Mouse (Mus musculus) cortical plate, adult 2 months (tissue): ENCODE measurements around the gene Napa. TPM values are rescaled to one million over a fixed set of nuclear protein-coding genes. Genes with fewer than 3 reads are reported as not detected.

Experiments used
- H3K27ac ChIP-seq: fragments of 200-500 bp; 2 replicates; pipeline ENCODE4 v1.5.1; 2012; ENCODE audit warnings: low read length, control low read depth, inconsistent platforms; ENCODE audit not compliant: insufficient read depth
- H3K4me1 ChIP-seq: fragments of 200-500 bp; 2 replicates; pipeline ENCODE4 v1.6.1; 2011; ENCODE audit warnings: low read length; ENCODE audit not compliant: control insufficient read depth, insufficient read depth
- H3K4me3 ChIP-seq: fragments of 200-500 bp; 2 replicates; pipeline ENCODE4 v1.5.1; 2011; ENCODE audit warnings: mild to moderate bottlenecking, low read length, control low read depth; ENCODE audit not compliant: insufficient read depth
- CTCF ChIP-seq: fragments of 200-500 bp; IDR thresholded peaks from 2 replicates; pipeline ENCODE4 v1.5.1; 2011; ENCODE audit warnings: mild to moderate bottlenecking, control low read depth, low read length; ENCODE audit not compliant: insufficient read depth; ENCODE audit errors: extremely low read depth
- POLR2A ChIP-seq: fragments of 200-500 bp; IDR thresholded peaks from 2 replicates; pipeline ENCODE4 v1.6.1; 2011; ENCODE audit warnings: mild to moderate bottlenecking, low read length, control low read depth; ENCODE audit not compliant: insufficient read depth; ENCODE audit errors: extremely low read depth
- polyA plus RNA-seq: library from polyadenylated mRNA; depleted of rRNA; stranded (reverse); fragments of >200 nt; gene quantifications from 2 replicates; pipeline ENCODE4 v1.2.3, GENCODE M21; 2012

Gene Napa
- polyA plus RNA-seq, 1 experiment: 436 TPM

DNA sequence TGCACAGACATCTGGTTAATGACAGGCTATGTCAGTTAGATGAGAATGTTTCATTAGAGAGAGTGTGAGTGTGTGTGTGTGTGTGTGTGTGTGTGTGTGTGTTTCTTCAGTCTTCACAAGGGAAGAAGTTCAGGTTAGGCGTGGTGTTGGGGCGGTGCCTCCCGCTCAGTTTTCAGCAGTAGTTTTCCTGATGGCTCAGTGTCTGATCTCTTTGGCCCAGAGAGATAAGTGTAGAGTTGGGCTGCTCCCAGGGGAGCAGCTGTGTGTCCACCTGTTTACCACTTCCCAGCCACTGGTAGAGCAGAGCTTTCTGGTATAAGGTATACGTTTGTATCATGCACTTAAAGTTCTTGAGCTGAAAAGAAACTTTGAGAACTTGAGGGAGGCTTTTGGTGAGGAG lies 1.6 kb downstream of the Napa start:
- H3K4me3 ChIP-seq: peak overlapping the region; percentile 47; the same call in 1 of the 2 replicates
- H3K4me1 ChIP-seq: peaks cover 20% of the 10 kb centered on the region
- H3K27ac ChIP-seq: no peak overlapping the region
- TF ChIP-seq POLR2A: no peak

DNA sequence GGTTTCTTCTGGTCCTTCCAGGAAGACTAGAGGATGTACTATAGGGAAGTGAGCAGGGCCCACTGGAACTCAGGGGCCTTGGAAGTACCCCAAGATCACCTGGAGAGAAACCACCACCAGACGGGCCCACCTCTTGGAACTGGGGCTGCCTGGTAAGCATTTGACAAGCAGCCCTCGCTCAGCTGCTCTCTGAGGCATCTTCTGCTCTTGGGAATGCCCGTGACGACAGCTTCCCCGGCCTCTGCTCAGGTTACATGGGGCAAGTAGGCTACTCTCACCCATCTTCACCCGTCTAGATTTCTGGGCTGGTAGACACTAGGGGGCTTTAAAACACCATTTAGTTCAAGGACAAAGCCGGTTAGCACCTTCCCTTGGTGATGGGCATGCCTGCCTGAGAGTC lies 2.8 kb downstream of the Napa start:
- Histone ChIP-seq H3K4me3 (no peak overlapping the region), H3K4me1 (peaks cover 24% of the 10 kb centered on the region), H3K27ac (no peak overlapping the region)
- TF ChIP-seq POLR2A (no peak), CTCF (no peak)

DNA sequence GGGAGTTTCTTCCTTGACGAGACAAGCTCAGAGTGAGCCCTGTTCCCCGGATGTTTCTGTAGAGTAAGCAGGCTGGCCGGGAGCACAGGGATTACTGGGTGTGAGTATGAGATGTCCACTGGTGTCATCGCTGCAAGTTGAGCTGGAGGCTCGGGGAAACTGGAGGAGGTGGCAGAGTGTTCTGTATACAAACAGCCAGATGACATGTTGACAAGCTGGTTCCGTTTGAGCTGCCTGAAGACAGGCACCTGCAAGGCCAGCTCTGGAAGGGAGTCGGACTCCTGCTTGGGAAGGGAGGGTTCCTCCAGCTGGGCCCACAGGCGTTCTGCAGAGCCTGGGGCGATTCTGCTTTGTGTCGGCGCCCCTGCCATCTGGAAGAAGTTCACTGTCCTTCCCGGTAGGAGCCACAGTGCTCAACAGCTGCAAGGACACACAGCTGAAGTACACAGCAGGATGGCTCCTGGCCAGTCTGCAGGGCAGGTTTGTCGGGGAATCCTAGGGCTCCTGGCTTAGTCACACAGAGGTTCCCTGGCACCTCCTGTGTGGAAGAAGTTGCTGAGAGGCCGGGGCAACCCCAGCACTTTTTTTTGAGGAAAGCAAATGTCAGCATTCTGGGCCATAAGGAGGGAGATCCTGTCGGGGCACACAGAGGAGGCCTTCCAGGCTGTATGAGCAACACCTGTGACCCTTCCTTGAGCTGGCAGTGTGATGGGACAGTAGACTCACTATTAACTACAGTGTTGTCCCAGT lies 3.6 kb downstream of the Napa start:
- Histone ChIP-seq H3K27ac (peak overlapping the region; percentile 30), H3K4me1 (peaks cover 26% of the 10 kb centered on the region), H3K4me3 (peak overlapping the region; percentile 1; the same call in 1 of the 2 replicates)
- TF ChIP-seq POLR2A (no peak), CTCF (no peak)

DNA sequence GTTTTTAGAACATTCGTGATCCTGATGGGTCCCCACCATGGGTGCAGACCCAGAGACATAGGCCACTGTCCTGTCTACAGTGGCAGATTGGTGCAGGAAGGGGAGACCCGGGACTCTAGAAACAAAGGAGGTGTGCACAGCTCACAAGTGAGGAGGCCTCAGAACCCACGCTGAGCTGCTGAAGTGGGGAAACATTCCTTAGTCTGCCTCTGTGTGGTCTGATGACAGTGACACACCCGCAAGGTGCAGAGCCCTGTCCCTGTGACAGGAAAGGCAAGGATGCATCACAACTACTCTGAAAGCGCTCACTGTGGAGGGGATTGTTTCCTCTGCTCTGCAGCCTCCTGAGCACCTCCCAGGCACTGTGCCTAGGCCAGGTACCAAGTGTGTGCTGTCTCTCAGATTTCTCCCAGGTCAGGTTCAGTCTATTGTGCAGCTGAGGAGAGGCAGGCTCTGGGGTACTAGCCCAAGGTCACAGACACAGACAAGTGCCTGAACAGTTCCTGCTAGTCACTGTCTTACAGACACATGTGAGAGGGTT lies 4.5 kb downstream of the Napa start:
- no peak for TF ChIP-seq POLR2A
- no peak for TF ChIP-seq CTCF
- H3K27ac ChIP-seq: peak overlapping the region; percentile 69
- no peak overlapping the region for H3K4me3 ChIP-seq
- H3K4me1 ChIP-seq: peaks cover 30% of the 10 kb centered on the region

DNA sequence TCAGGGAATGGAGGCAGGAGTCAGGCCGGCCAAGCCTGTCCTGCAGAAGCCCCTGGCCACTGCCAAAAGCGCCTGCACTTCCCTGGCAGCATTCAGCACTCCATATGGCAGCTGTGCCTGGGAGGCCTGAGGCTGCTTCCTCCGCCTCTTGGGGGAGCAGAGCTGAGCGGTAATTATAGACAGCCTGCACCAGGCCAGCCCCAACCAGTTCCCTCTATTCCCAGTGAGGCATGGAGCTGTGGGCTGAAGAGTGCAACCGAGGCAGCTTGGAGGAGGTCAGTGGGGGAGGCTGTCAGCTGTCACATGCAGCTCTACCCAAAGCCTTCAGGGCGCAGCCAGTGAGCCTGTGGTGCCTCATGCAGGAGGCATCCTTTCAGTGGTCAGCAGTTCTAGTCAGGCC lies 5.5 kb downstream of the Napa start:
- Histone ChIP-seq H3K27ac (peak overlapping the region; percentile 96), H3K4me3 (no peak overlapping the region), H3K4me1 (peaks cover 30% of the 10 kb centered on the region)
- TF ChIP-seq CTCF (no peak), POLR2A (0 out of 2 replicates have a peak, but pooled peaks have one; percentile 17)

DNA sequence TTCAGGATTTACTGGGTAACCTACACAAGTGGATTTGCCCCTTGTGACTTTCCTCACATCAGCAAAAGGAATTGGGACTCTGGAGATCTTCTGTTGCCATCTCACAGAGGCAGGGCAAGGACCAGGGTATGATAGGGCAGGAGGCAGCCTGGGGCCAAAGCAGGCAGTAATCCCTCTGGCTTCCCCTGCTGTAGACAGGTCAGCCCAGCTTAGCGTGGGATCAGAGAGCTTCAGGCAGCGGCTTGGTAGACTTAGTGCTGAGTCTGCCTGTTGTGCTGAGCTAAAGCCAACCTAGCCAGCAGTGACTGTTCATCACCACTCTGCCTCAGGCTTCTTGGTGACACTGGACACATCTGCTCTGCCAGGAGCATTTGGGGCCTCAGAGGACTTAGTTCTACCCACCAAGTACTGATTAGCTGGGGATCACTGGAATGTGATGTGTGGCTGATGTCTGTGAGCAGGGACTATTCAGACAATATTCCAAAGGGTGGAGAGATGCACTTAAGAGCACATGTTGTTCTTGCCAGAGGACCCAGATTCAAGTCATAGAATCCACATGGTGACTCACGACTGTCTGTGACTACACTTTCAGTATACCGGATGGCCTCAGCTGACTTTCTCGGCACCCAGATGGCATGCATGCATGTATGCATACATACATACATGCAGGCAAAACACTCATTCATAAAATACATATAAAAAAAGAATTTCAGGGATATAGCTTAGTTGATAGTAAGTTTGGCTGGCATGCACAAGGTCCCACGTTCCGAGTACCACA lies 6.5 kb downstream of the Napa start:
- Histone ChIP-seq H3K27ac (peak overlapping the region; percentile 96), H3K4me1 (peaks cover 34% of the 10 kb centered on the region), H3K4me3 (no peak overlapping the region)
- TF ChIP-seq POLR2A: no peak
- TF ChIP-seq CTCF: no peak

DNA sequence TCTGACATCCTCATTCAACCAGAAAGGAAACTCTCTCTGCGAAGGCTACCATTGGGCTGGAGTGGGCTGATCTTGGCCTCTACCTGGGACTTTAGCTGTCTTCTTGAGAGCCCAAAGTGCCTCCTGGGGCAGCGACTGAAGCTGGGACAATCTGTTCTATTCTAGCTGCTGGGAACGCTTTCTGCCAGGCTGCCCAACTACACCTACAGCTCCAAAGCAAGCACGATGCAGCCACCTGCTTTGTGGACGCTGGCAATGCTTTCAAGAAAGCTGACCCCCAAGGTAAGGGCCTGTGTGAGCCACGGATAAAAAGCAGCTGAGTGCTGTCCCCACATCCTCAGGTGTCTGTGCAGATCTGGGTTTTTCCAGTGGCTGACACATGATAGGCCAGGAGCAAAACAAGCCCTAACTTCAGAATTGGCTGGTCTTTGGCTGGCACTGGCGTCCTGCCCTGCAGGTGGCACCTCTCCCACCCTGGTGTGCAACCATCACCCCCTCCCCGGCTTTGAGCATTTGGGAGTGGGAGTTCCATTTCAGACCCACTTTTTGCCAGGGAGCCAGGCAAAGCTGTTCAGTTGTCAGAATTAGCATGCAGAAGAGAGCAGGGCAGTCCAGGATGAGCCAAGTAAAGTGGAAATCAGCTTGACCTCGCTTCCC lies 10.8 kb downstream of the Napa start:
- Histone ChIP-seq H3K4me1 (peaks cover 44% of the 10 kb centered on the region), H3K4me3 (no peak overlapping the region), H3K27ac (peak overlapping the region; percentile 54)
- TF ChIP-seq CTCF (no peak), POLR2A (0 out of 2 replicates have a peak, but pooled peaks have one; percentile 8)

DNA sequence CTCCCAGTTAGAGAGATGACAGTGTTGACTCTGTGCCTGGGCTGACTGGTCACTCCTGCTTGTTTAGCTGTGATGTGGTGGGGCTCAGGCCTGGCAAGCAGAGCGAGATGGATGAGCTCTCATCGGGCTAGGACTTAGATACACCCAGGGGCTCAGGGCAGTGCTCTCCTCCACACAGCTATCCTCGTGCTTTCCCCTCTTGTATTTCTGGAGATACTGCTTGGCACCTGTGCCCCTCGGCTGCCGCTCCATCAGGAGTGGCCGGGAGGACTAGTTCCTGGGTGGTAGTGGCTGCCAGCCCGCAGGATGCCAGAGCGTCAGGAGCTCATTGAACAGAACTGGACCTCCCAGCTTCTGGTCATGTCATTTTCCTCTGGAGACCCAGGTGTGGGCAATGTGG lies 11.9 kb downstream of the Napa start:
- TF ChIP-seq POLR2A (no peak), CTCF (no peak)
- H3K4me3 ChIP-seq: no peak overlapping the region
- peak overlapping the region; percentile 62 for H3K27ac ChIP-seq
- peaks cover 38% of the 10 kb centered on the region for H3K4me1 ChIP-seq
